Mouse (Mus musculus) lung, postnatal 25 days (tissue): ENCODE data around the gene Atg9a.

ENCODE experiments used
- DNase-seq: peaks from one replicate; pipeline ENCODE4 v3.0.0; 2022; ENCODE audit warnings: low spot score

The Atg9a gene

DNA sequence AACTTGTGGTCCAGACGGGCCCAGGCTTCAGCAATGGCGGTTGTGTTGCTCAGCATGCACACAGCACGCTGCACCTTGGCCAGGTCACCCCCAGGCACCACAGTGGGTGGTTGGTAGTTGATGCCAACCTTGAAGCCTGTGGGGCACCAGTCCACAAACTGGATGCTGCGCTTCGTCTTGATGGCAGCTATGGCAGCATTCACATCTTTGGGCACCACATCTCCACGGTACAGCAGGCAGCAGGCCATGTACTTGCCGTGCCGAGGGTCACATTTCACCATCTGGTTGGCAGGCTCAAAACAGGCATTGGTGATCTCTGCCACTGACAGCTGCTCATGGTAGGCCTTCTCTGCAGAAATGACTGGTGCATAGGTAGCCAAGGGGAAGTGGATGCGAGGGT lies 23.8 kb upstream of the Atg9a start:
- no peak for DNase-seq

GRCm38 (mm10) chr1:75214886-75215285 lies 22.9 kb upstream of the Atg9a start:
- no peak for DNase-seq

GRCm38 (mm10) chr1:75214442-75214841 lies 22.4 kb upstream of the Atg9a start:
- no peak for DNase-seq

DNA sequence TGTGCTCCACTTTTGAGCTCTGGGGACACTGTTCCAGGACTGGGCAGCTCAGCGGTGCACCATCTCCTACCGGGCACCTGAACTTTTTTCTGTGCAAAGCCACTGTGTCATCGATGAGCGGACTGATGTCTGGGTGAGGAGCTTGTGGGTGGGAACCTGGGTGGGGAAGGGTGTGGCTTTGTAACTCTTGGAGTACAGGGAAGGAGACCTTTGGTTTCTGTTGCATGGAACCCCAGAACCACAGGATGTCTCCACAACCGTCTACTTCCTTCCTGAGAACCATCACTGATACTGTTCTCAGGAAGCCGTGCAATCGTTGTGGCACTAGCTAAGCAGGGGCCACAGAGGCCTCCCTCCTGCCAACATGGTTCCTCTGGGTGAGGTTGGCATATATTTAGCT lies 21.1 kb upstream of the Atg9a start:
- peak; percentile 37 for DNase-seq

GRCm38 (mm10) chr1:75212542-75212941 lies 20.5 kb upstream of the Atg9a start:
- DNase-seq = no peak

DNA sequence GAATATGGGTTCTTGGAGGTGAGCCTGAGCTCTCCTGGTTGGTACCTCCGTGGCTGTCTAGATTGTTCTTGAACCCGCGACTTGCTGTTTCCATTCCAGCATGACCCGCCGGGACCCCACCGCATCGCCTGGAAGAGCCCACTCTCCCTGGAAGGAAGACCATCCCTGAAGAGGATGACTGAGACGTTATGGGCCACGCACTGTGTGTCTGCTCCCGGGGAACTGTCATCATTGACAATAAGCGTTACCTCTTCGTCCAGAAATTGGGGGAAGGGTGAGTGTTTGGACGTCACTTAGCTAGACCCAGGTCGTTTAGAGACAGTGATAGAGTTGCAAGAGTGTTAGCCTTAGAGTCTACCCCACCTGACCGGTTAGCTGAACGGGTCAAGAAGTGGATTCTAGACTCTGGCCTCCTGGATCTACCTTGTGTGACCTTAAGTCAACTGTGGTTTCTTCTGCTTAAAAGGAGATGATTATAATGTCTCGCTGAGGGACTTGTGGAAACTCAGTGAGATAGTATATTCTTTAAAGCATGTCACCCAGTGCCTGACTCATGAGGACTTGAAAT lies 19.2 kb upstream of the Atg9a start:
- no peak for DNase-seq

DNA sequence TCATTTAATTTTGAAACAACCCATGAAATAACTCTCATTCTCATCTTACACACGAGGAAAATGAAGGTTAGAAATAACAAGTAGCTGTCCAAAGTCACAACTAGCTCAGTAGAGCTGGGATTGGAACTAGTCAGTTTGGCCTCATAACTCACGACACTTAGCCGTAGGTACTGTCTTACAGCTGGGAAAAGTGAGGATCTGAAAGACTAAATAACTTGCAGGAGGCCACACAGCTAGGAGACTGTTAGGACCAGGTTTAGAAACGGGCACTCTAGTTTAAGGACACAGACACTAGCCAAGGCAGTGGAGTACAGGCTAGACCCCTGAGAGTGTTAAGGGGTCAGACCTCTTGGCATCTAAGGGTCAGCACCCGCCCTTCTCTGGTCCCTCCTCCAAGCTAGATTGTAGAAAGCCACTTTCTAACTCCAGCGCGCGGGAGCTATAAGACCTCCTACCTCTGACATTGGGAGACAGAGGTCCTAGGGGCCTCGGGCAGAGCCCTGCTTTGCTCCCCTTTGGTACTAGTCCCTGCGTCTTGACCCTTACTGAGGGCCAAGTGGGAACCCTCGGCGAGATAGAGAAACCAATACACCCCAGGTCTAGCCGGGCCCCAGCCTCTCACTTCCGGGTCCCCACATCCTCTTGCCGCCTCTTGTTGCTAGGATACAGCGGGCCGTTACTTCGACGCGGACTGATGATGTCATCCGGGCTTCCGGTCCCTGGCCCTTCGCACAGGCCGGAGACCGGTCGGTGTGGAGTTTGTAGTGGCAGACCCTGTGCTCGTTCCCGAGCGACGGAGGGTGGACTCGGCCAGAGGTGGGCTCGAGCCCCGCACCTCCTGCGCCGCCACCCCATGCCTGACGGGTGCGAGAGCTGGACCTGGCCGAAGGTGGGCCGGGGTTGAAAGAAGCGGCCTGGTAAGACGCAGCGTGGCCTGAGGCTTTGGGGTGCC lies 18.4 kb upstream of the Atg9a start, which contains the start of the genes Glb1l and Stk16:
Glb1l (minus strand) TSS at position 678 of the 952 bp plus-strand sequence.
Stk16 (plus strand) TSS at position 703 of the 952 bp plus-strand sequence.
- DNase-seq = peak; percentile 97

GRCm38 (mm10) chr1:75208967-75209678 lies 17.1 kb upstream of the Atg9a start:
- peak; percentile 46 for DNase-seq

GRCm38 (mm10) chr1:75201236-75201635 lies 9.2 kb upstream of the Atg9a start:
- DNase-seq = no peak

DNA sequence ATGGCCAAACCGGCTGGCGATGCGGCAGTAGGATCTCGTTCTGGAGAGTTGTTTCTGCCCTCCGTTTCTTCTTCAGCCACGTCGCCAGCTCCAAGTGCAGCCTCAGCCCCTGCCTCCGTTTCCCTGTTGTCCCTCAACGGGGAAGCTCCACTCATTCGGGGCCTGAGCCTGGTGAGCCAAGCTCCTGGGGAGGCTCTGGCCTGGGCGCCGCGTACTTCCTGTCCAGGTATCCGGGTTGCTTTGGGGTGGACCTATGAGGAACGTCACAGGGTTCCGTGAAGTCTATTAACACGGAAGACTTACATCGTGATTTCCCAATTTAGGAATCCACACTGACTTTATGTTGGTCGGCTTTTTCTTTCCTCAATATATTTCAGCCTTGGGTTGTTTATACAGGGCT lies 456 bp upstream of the Atg9a start:
- DNase-seq = peak; percentile 57

- DNase-seq = no peak
These were observed 756 bp downstream of the Atg9a start for GRCm38 (mm10) chr1:75191258-75191621.

- no peak for DNase-seq
These were observed 1.4 kb downstream of the Atg9a start for GRCm38 (mm10) chr1:75190577-75190976.

DNA sequence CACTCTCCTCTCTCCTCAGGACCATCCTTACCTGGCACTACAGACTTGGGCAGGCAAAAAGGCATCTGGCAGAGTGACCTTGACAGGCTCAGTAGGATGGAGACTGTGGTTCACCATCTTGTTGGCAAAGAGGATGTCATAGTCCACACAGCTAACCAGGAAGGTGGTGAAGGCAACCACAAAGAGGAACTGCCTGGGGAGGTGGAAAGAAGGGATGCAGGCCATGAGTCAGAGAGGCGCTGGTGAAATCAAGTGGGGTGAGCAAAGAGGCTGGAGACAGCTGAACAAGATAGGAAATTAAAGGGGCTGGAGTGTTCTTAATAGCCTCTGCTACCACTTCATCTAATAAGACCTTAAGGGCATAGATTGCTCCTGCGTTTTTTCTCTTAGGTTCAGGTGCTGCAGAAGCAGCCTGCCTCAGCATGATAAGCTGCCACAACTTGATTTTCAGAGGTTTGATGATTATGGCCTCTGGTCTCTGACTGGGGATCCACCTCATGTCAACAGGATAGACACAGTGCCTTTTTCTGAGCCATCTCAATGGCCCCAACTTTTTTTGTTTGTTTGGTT lies 4.0 kb downstream of the Atg9a start:
- peak; percentile 48 for DNase-seq

GRCm38 (mm10) chr1:75187126-75187525 lies 4.9 kb downstream of the Atg9a start:
- DNase-seq = no peak

DNA sequence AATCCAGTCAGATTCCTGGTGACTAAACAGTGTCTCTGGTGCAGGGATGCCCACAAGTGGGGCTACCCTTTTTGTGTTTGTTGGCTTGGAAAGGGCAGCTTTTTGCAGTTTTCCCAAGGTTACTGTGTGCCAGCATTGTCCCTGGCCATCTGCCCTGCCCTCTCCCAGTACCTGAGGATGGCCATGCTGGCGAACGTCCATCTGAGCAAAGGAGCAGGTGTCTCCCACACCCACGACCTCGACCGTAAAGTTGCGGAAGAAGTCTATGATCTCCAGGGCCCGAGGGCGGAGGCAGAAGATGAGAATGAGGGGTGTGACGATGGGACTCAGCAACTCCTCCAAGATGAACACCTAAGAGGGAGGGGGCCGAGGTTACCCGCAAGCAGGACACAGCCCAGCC lies 6.5 kb downstream of the Atg9a start:
- DNase-seq = no peak

GRCm38 (mm10) chr1:75182160-75182559 lies 9.8 kb downstream of the Atg9a start:
- DNase-seq = no peak

DNA sequence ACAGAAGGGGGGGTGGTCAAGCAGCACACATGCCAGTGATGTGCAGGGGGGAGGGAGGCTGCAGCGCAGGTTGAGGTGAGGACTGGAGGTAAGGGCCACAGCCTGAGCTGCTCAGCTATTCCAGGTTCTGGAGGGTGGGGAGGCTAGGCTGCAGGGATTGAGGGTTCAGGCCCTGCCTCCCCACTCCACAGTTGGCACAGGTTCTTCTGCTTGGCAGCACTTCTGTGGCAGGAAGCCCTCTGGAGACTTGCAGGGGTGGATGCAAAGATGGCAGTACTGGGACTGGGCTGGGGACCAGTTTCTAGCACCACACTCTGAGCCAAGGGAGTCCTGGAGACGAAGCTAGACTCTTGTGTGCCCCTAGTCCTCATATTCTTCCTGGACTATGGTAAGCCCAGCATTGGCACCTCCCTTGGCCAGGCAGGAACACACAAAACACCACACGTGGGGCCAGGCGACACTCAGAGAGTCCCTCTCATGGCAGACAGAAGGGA lies 10.6 kb downstream of the Atg9a start:
- DNase-seq = no peak

DNA sequence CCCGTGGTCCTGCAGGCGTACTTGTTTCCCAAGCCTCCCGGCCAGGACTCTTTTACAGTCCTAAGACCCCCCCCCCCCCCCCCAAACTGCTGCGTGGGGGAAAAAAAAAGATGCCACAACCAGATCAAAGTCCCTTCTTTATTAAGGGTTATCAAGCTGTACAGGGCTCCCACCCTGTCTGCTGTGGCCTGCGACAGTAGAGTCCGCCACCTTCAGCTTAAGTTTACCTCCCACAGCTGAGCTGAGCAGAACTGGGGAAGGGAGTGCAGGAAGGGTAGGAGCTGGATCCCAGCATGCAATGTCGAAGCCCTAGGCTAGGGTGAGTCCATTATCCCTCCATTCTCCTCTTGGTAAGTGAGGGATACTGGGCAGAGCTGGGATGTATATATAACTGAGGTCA lies 11.3 kb downstream of the Atg9a start:
- no peak for DNase-seq

GRCm38 (mm10) chr1:75180105-75180590 lies 11.8 kb downstream of the Atg9a start, which contains the start of gene Abcb6:
Abcb6 (minus strand) TSS chr1:75180392.
- DNase-seq = peak; percentile 90

GRCm38 (mm10) chr1:75179334-75180104 lies 12.5 kb downstream of the Atg9a start:
- no peak for DNase-seq
